Comparison of ENCODE assay signal across 8 mouse cellular contexts in the genomic region with DNA sequence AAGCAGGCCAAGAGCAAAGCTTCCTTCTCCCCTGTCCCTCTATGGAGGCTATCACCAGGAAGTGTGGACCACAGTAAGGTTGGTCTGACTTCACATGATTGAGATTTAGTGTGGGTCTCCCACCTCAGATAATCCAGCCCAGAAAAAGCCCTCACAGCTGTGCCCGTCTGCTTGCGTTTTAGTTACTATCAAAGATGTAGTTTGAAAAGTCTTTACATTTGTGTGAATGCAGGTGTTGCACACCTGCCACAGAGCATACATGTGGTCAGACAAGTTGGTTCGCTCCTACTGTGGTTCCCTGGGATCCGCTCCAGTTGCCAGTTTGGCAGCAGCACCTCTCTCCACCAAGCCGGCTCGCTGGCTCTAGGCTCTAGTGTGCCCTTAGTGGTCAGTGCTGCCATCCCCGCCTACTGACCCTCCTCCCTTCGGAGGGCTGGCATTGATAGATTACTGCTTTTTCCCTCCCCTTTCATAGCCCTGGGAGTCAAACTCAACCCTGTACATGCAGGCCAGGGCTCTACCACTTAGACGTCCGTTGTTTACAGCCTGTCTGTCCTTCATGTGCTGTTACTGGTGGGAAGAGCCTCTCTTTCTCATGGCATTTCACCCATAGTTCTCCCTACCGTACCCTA. TPM values are rescaled to one million over a fixed set of nuclear protein-coding genes. Genes with fewer than 3 reads are reported as not detected.
DNase-seq lines count a peak whose midpoint lies in the region; ATAC-seq and TF ChIP-seq lines count a peak whose summit lies in the region.

No protein-coding gene starts in this region.

- intact Hi-C loops in heart, postnatal 10 days (cut with DNase I): no loop called here
- intact Hi-C loops in left cerebral cortex, postnatal 36 days (cut with DNase I): no loop called here

- no peaks in the 10 kb centered on the region for H3K27me3 ChIP-seq in neural tube, embryonic 15.5 days (replicated peaks)
- no peaks in the 10 kb centered on the region for H3K27me3 ChIP-seq in liver, embryonic 14.5 days (ENCODE audit: control insufficient read depth, insufficient read depth, low read length)
- H3K27me3 ChIP-seq in stomach, postnatal 0 days (ENCODE audit: control insufficient read depth, insufficient read depth, low read length): no peaks in the 10 kb centered on the region

- 47% methylated on average over 11 of the region's 11 CpGs for WGBS in neural tube, embryonic 15.5 days
- WGBS in liver, embryonic 14.5 days (ENCODE audit: insufficient replicate concordance): 52% methylated on average over 11 of the region's 11 CpGs
- WGBS in stomach, postnatal 0 days: 26% methylated on average over 11 of the region's 11 CpGs

- H3K9me3 ChIP-seq in neural tube, embryonic 15.5 days (replicated peaks): no peaks in the 10 kb centered on the region
- no peaks in the 10 kb centered on the region for H3K9me3 ChIP-seq in liver, embryonic 14.5 days (ENCODE audit: control insufficient read depth, low read length)
- H3K9me3 ChIP-seq in stomach, postnatal 0 days (ENCODE audit: control insufficient read depth, low read length): no peaks in the 10 kb centered on the region

- no peak overlapping the region for H3K27ac ChIP-seq in neural tube, embryonic 15.5 days (replicated peaks)
- H3K27ac ChIP-seq in liver, embryonic 14.5 days: no peak overlapping the region
- H3K27ac ChIP-seq in stomach, postnatal 0 days (replicated peaks): peak overlapping the region; percentile 59

- TF ChIP-seq EP300 in liver, embryonic 14.5 days (IDR thresholded peaks at IDR 0.05; ENCODE audit: low read depth): no peak
- TF ChIP-seq EP300 in stomach, postnatal 0 days (optimal IDR thresholded peaks at IDR 0.05): no peak

- H3K9ac ChIP-seq in neural tube, embryonic 15.5 days (replicated peaks): no peak overlapping the region
- H3K9ac ChIP-seq in liver, embryonic 14.5 days (replicated peaks): no peak overlapping the region
- H3K9ac ChIP-seq in stomach, postnatal 0 days (ENCODE audit: low read length): 0 out of 2 replicates have a peak overlapping the region, but pooled peaks have one; percentile 18

- peak; percentile 38 for DNase-seq in neural tube, embryonic 10.5 days (ENCODE audit: extremely low spot score, low spot score)
- DNase-seq in heart, postnatal 10 days: peak; percentile 21 to 41
- no peak for DNase-seq in liver, embryonic 14.5 days (ENCODE audit: low read depth in 3 of 3, low spot score in 3 of 3)
- peak; percentile 67 for DNase-seq in stomach, postnatal 0 days (ENCODE audit: low spot score)
- DNase-seq in left cerebral cortex, postnatal 36 days (ENCODE audit: low spot score in 2 of 2): no peak
- no peak for DNase-seq in cerebellum, adult 9-10 months

- peaks cover 18% of the 10 kb centered on the region for H3K36me3 ChIP-seq in neural tube, embryonic 15.5 days
- peaks cover 4% of the 10 kb centered on the region; the same call in 1 of the 2 replicates for H3K36me3 ChIP-seq in liver, embryonic 14.5 days (replicated peaks; ENCODE audit: control insufficient read depth, insufficient read depth, low read depth)
- H3K36me3 ChIP-seq in stomach, postnatal 0 days (ENCODE audit: control insufficient read depth, insufficient read depth, low read length): peaks cover 5% of the 10 kb centered on the region; the same call in 1 of the 2 replicates

- 0 out of 2 replicates have a peak, but pooled peaks have one; percentile 9 for TF ChIP-seq CTCF in liver, embryonic 14.5 days (IDR thresholded peaks at IDR 0.05; ENCODE audit: low read depth)
- TF ChIP-seq CTCF in stomach, postnatal 0 days (IDR thresholded peaks at IDR 0.05; ENCODE audit: low read depth): peak; percentile 22; the same call in 1 of the 2 replicates

- peaks cover 11% of the 10 kb centered on the region; the same call in 1 of the 2 replicates for H3K4me1 ChIP-seq in neural tube, embryonic 15.5 days
- peaks cover 0 to 11% of the 10 kb centered on the region in 2 experiments; a peak in 3 of 4 replicates for H3K4me1 ChIP-seq in liver, embryonic 14.5 days (replicated peaks; ENCODE audit: control insufficient read depth in 2 of 2, insufficient read depth in 2 of 2, low read length in 1 of 2)
- H3K4me1 ChIP-seq in stomach, postnatal 0 days (replicated peaks; ENCODE audit: control insufficient read depth, insufficient read depth): peaks cover 2% of the 10 kb centered on the region; the same call in 1 of the 2 replicates

- H3K4me3 ChIP-seq in neural tube, embryonic 15.5 days (replicated peaks): no peak overlapping the region
- no peak overlapping the region for H3K4me3 ChIP-seq in liver, embryonic 14.5 days (ENCODE audit: insufficient read depth in 1 of 2, low read depth in 2 of 2, low read length in 2 of 2)
- no peak overlapping the region for H3K4me3 ChIP-seq in stomach, postnatal 0 days (ENCODE audit: low read depth, low read length)

- no peak for ATAC-seq in neural tube, embryonic 15.5 days (ENCODE audit: low FRiP score)
- ATAC-seq in liver, embryonic 14.5 days (ENCODE audit: insufficient read depth): no peak
- ATAC-seq in stomach, postnatal 0 days (ENCODE audit: low FRiP score, low TSS enrichment): peak; percentile 65
- no peak for ATAC-seq in monocyte, adult 5-6 weeks (replicated peaks; ENCODE audit: insufficient number of reproducible peaks, low FRiP score, low TSS enrichment, poor library complexity, severe bottlenecking)

- H3K4me2 ChIP-seq in neural tube, embryonic 15.5 days: no peak overlapping the region
- no peak overlapping the region for H3K4me2 ChIP-seq in liver, embryonic 14.5 days (ENCODE audit: low read depth)
- H3K4me2 ChIP-seq in stomach, postnatal 0 days (replicated peaks; ENCODE audit: low read depth): no peak overlapping the region

RNA-seq across cellular contexts. Expression of gene Helz, which starts 25.4 kb away (rescaled TPM):
- polyA plus RNA-seq in neural tube, embryonic 15.5 days (2015; fragmentation: Nextera tagmentation; extraction: Ambion mirVana): 13.5 and 16.4 TPM in 2 replicates
- 10 to 100 TPM; 26.7 to 31.8 TPM for total RNA-seq in heart, postnatal 10 days (2021)
- polyA plus RNA-seq in liver, embryonic 14.5 days (2012; rRNA removed): 3.0 TPM in 2 replicates
- polyA plus RNA-seq in liver, embryonic 14.5 days (2014; fragmentation: Nextera tagmentation; extraction: Ambion mirVana): 5.6 and 6.0 TPM in 2 replicates
- polyA plus RNA-seq in stomach, postnatal 0 days (2015; fragmentation: Nextera tagmentation; extraction: Ambion mirVana): 5.3 TPM in 2 replicates
- 10 to 100 TPM; 41.4 to 54.6 TPM for total RNA-seq in left cerebral cortex, postnatal 36 days (2021)
- total RNA-seq in monocyte, adult 5-6 weeks (2017): 34.1 to 46.2 TPM (median 42.8 TPM) in 3 replicates

Comparison
In these comparisons a context has a peak if more than half of its experiments do, and no peak if none do; other contexts are left out.
1. DNase-seq: peak in neural tube, embryonic 10.5 days (single experiment), heart, postnatal 10 days (2 of 2) and stomach, postnatal 0 days (single experiment); none in liver, embryonic 14.5 days (0 of 3), left cerebral cortex, postnatal 36 days (0 of 2) and cerebellum, adult 9-10 months (single experiment).